Mouse (Mus musculus) CH12.LX (cell line): ENCODE data around the gene Slc6a5.

Experiments
- CHD2 ChIP-seq: IDR thresholded peaks from 2 replicates; pipeline ENCODE4 v1.6.1; 2011; ENCODE audit warnings: low read length, improper control_type of control experiment
- CTCF ChIP-seq, 2 experiments: IDR thresholded peaks in 1 of 2; conservative IDR thresholded peaks in 1 of 2; 2 replicates each; pipeline ENCODE4 v1.5.1; 2011 to 2012; ENCODE audit warnings: low read depth in 2 of 2, low read length in 2 of 2, improper control_type of control experiment in 1 of 2, inconsistent platforms in 1 of 2, mild to moderate bottlenecking in 1 of 2, moderate library complexity in 1 of 2
- POLR2A ChIP-seq: IDR thresholded peaks from 2 replicates; pipeline ENCODE4 v1.6.1; 2011; ENCODE audit warnings: low read depth, mild to moderate bottlenecking, improper control_type of control experiment, low read length
- RAD21 ChIP-seq: IDR thresholded peaks from 2 replicates; pipeline ENCODE4 v1.6.1; 2011; ENCODE audit warnings: low read depth, mild to moderate bottlenecking, low read length, improper control_type of control experiment, moderate library complexity
- SIN3A ChIP-seq: IDR thresholded peaks from 2 replicates; pipeline ENCODE4 v1.6.1; 2012; ENCODE audit warnings: low read length, improper control_type of control experiment, inconsistent platforms
- SMC3 ChIP-seq: IDR thresholded peaks from 2 replicates; pipeline ENCODE4 v1.6.1; 2011; ENCODE audit warnings: low read depth, low read length, improper control_type of control experiment
- USF1 ChIP-seq: IDR thresholded peaks from 2 replicates; pipeline ENCODE4 v1.6.1; 2014; ENCODE audit warnings: low read depth, mild to moderate bottlenecking, inconsistent platforms, low read length, improper control_type of control experiment
- ZC3H11A ChIP-seq: IDR thresholded peaks from 2 replicates; pipeline ENCODE4 v1.6.1; 2012; ENCODE audit warnings: low read depth, mild to moderate bottlenecking, inconsistent platforms, low read length, improper control_type of control experiment
- ZMIZ1 ChIP-seq: IDR thresholded peaks from 2 replicates; pipeline ENCODE4 v1.6.1; 2012; ENCODE audit warnings: low read depth, mild to moderate bottlenecking, inconsistent platforms, low read length, improper control_type of control experiment

DNA sequence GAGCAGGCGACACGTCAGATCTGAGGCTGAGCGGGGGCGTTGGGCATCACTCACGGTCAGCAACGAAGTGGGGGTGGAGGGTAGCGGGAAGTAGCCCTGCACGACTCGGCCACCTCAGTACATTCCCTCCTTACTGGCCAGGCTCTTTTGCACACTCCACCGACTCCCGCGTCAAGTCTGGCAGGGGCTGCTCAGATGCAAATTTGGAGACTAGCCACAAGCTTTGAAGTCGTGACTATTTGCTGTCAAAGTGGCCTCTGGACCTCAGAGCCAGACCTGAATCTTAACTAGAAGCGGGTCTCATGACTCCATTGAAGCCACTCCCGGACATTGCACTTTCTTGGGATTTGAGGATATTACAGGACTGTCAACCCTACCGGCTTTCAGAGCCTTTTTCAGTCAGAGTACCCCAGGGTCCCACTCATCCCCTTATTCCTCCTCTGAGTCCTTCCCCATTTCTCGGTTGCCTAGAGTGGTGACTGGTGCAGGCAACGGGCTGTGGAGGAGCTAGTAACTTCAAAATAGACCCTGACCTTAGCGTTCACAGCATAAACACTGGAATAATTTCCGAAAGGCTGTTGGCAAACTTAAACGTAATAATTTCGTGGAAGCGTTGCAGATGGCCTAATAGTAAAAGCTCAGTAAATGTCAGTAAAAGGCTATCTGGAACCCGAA lies 1.6 kb upstream of the Slc6a5 start:
- no peak for TF ChIP-seq CTCF (conservative IDR thresholded peaks at IDR 0.05 in 1 of 2, IDR thresholded peaks at IDR 0.05 in 1 of 2; ENCODE audit: low read depth in 2 of 2, low read length in 2 of 2)
- no peak for TF ChIP-seq ZC3H11A
- TF ChIP-seq SMC3 = no peak
- TF ChIP-seq POLR2A = no peak
- TF ChIP-seq SIN3A = 0 out of 2 replicates have a peak, but pooled peaks have one; percentile 35
- no peak for TF ChIP-seq CHD2
- TF ChIP-seq RAD21 = no peak
- TF ChIP-seq USF1 = no peak
- no peak for TF ChIP-seq ZMIZ1
